Mouse (Mus musculus): ENCODE results near the gene Kifc3. TPM values are rescaled to one million over a fixed set of nuclear protein-coding genes. Genes with fewer than 3 reads are reported as not detected.

Gene Kifc3
- total RNA-seq, 2 experiments from 2014 or later = 61.4 to 62.0 TPM

GRCm38 (mm10) chr8:95154654-95155053 lies 48.0 kb downstream of the Kifc3 start:
- no peak for DNase-seq

GRCm38 (mm10) chr8:95154056-95154455 lies 48.6 kb downstream of the Kifc3 start:
- DNase-seq = no peak

- no peak for DNase-seq
Observed at GRCm38 (mm10) chr8:95150608-95151007, 52.0 kb downstream of the Kifc3 start.

- DNase-seq = no peak
Observed at GRCm38 (mm10) chr8:95149426-95149825, 53.2 kb downstream of the Kifc3 start.

- DNase-seq = no peak
Observed at GRCm38 (mm10) chr8:95146846-95147245, 55.8 kb downstream of the Kifc3 start.

- no peak for DNase-seq
Observed at GRCm38 (mm10) chr8:95146044-95146745, 56.4 kb downstream of the Kifc3 start.

- DNase-seq = no peak
Observed at GRCm38 (mm10) chr8:95144631-95145015, 58.0 kb downstream of the Kifc3 start.

- no peak for DNase-seq
Observed at GRCm38 (mm10) chr8:95143805-95144630, 58.6 kb downstream of the Kifc3 start.

- DNase-seq = peak; percentile 58 to 65
Observed at GRCm38 (mm10) chr8:95142985-95143804, 59.4 kb downstream of the Kifc3 start.

GRCm38 (mm10) chr8:95142075-95142831 lies 60.4 kb downstream of the Kifc3 start:
- DNase-seq = peak; percentile 82 to 85

- no peak for DNase-seq
Observed at GRCm38 (mm10) chr8:95141469-95142074, 61.0 kb downstream of the Kifc3 start.

- DNase-seq = no peak
Observed at GRCm38 (mm10) chr8:95141026-95141425, 61.6 kb downstream of the Kifc3 start.

- DNase-seq = no peak
Observed at GRCm38 (mm10) chr8:95140555-95140954, 62.1 kb downstream of the Kifc3 start.

GRCm38 (mm10) chr8:95139051-95139365 lies 63.6 kb downstream of the Kifc3 start:
- DNase-seq = no peak

- DNase-seq = no peak
Observed at GRCm38 (mm10) chr8:95138341-95139050, 64.1 kb downstream of the Kifc3 start.

GRCm38 (mm10) chr8:95137641-95138098 lies 64.9 kb downstream of the Kifc3 start:
- DNase-seq = no peak

GRCm38 (mm10) chr8:95137201-95137600 lies 65.4 kb downstream of the Kifc3 start:
- DNase-seq = no peak

- DNase-seq = no peak
Observed at GRCm38 (mm10) chr8:95136218-95136617, 66.4 kb downstream of the Kifc3 start.

GRCm38 (mm10) chr8:95135242-95135641 lies 67.4 kb downstream of the Kifc3 start:
- no peak for DNase-seq

- no peak for DNase-seq
Observed at GRCm38 (mm10) chr8:95134186-95134585, 68.4 kb downstream of the Kifc3 start.

GRCm38 (mm10) chr8:95131983-95132382 lies 70.6 kb downstream of the Kifc3 start:
- DNase-seq = no peak
